Mouse (Mus musculus) lung, adult 2 months (tissue): Measurements from ENCODE around the gene Gm8994.

ENCODE experiments used
- CTCF ChIP-seq: fragments of 200-500 bp; IDR thresholded peaks from 2 replicates; pipeline ENCODE4 v1.5.1; 2011; ENCODE audit warnings: mild to moderate bottlenecking, low read length, control low read depth; ENCODE audit not compliant: insufficient read depth
- POLR2A ChIP-seq: fragments of 200-500 bp; IDR thresholded peaks from 2 replicates; pipeline ENCODE4 v1.6.1; 2011; ENCODE audit warnings: low read depth, mild to moderate bottlenecking, control low read depth, low read length, borderline replicate concordance; ENCODE audit errors: extremely low read depth

- TF ChIP-seq CTCF (no peak), POLR2A (no peak)
These were observed 22.9 kb upstream of the Gm8994 start for GRCm38 (mm10) chr6:136304369-136304988.
